Mouse (Mus musculus): Measurements from ENCODE around the gene Adamtsl2. TPM values are rescaled to one million over a fixed set of nuclear protein-coding genes. Genes with fewer than 3 reads are reported as not detected.

Adamtsl2 gene
- total RNA-seq, 2 experiments from 2014 or later = not detected

Other genes with a start within 250 kb of the Adamtsl2 start
- gene Abo, start 214.4 kb upstream of the Adamtsl2 start, total RNA-seq (2015) = not detected in 2 replicates
- not detected in 2 replicates for gene Abo, start 214.4 kb upstream of the Adamtsl2 start, total RNA-seq (2017)
- gene Surf6, start 176.5 kb upstream of the Adamtsl2 start, total RNA-seq (2015) = 14.7 and 26.2 TPM in 2 replicates
- 50.7 and 56.8 TPM in 2 replicates for gene Surf6, start 176.5 kb upstream of the Adamtsl2 start, total RNA-seq (2017)
- 7.2 and 7.7 TPM in 2 replicates for gene Med22, start 168.7 kb upstream of the Adamtsl2 start, total RNA-seq (2015)
- 17.0 and 17.6 TPM in 2 replicates for gene Med22, start 168.7 kb upstream of the Adamtsl2 start, total RNA-seq (2017)
- gene Rpl7a, start 168.6 kb upstream of the Adamtsl2 start, total RNA-seq (2015) = 2,379 and 2,445 TPM in 2 replicates
- gene Rpl7a, start 168.6 kb upstream of the Adamtsl2 start, total RNA-seq (2017) = 2,150 and 2,311 TPM in 2 replicates
- 55.3 and 55.8 TPM in 2 replicates for gene Surf2, start 163.0 kb upstream of the Adamtsl2 start, total RNA-seq (2015)
- gene Surf2, start 163.0 kb upstream of the Adamtsl2 start, total RNA-seq (2017) = 62.8 and 86.7 TPM in 2 replicates
- gene Surf1, start 162.8 kb upstream of the Adamtsl2 start, total RNA-seq (2015) = 72.3 and 90.4 TPM in 2 replicates
- gene Surf1, start 162.8 kb upstream of the Adamtsl2 start, total RNA-seq (2017) = 51.3 and 73.5 TPM in 2 replicates
- 121 and 123 TPM in 2 replicates for gene Surf4, start 145.5 kb upstream of the Adamtsl2 start, total RNA-seq (2015)
- gene Surf4, start 145.5 kb upstream of the Adamtsl2 start, total RNA-seq (2017) = 107 and 114 TPM in 2 replicates
- gene Stkld1, start 145.3 kb upstream of the Adamtsl2 start, total RNA-seq (2015) = 0.05 and 0.15 TPM in 2 replicates
- 0.14 TPM in 1 of 2 replicates, not detected in the other for gene Stkld1, start 145.3 kb upstream of the Adamtsl2 start, total RNA-seq (2017)
- gene Rexo4, start 115.0 kb upstream of the Adamtsl2 start, total RNA-seq (2015) = 24.9 and 25.2 TPM in 2 replicates
- 88.4 and 127 TPM in 2 replicates for gene Rexo4, start 115.0 kb upstream of the Adamtsl2 start, total RNA-seq (2017)
- gene Adamts13, start 106.0 kb upstream of the Adamtsl2 start, total RNA-seq (2015) = 0.15 and 1.3 TPM in 2 replicates
- gene Adamts13, start 106.0 kb upstream of the Adamtsl2 start, total RNA-seq (2017) = not detected in 2 replicates
- gene Cacfd1, start 69.5 kb upstream of the Adamtsl2 start, total RNA-seq (2015) = 15.9 and 18.2 TPM in 2 replicates
- 5.1 and 11.5 TPM in 2 replicates for gene Cacfd1, start 69.5 kb upstream of the Adamtsl2 start, total RNA-seq (2017)
- 2.7 and 2.9 TPM in 2 replicates for gene Slc2a6, start 51.4 kb upstream of the Adamtsl2 start, total RNA-seq (2015)
- 4.6 and 6.7 TPM in 2 replicates for gene Slc2a6, start 51.4 kb upstream of the Adamtsl2 start, total RNA-seq (2017)
- gene Mymk, start 7.2 kb upstream of the Adamtsl2 start, total RNA-seq (2015) = not detected in 2 replicates
- not detected in 2 replicates for gene Mymk, start 7.2 kb upstream of the Adamtsl2 start, total RNA-seq (2017)
- gene Fam163b, start 63.1 kb downstream of the Adamtsl2 start, total RNA-seq (2015) = not detected in 2 replicates
- not detected in 2 replicates for gene Fam163b, start 63.1 kb downstream of the Adamtsl2 start, total RNA-seq (2017)
- gene Dbh, start 85.9 kb downstream of the Adamtsl2 start, total RNA-seq (2015) = not detected in 2 replicates
- not detected in 2 replicates for gene Dbh, start 85.9 kb downstream of the Adamtsl2 start, total RNA-seq (2017)
- gene Sardh, start 169.0 kb downstream of the Adamtsl2 start, total RNA-seq (2015) = not detected in 2 replicates
- not detected in 2 replicates for gene Sardh, start 169.0 kb downstream of the Adamtsl2 start, total RNA-seq (2017)

Measured in megakaryocyte progenitor cell, adult 5-6 weeks (primary cell).